Mouse (Mus musculus): ENCODE results near the gene Mtmr6. TPM values are rescaled to one million over a fixed set of nuclear protein-coding genes. Genes with fewer than 3 reads are reported as not detected.
A peak's percentile ranks its signal among the peaks of the same experiment; 100 is the strongest.

The Mtmr6 gene
- polyA plus RNA-seq, 1 experiment, result 16.8 TPM

DNA sequence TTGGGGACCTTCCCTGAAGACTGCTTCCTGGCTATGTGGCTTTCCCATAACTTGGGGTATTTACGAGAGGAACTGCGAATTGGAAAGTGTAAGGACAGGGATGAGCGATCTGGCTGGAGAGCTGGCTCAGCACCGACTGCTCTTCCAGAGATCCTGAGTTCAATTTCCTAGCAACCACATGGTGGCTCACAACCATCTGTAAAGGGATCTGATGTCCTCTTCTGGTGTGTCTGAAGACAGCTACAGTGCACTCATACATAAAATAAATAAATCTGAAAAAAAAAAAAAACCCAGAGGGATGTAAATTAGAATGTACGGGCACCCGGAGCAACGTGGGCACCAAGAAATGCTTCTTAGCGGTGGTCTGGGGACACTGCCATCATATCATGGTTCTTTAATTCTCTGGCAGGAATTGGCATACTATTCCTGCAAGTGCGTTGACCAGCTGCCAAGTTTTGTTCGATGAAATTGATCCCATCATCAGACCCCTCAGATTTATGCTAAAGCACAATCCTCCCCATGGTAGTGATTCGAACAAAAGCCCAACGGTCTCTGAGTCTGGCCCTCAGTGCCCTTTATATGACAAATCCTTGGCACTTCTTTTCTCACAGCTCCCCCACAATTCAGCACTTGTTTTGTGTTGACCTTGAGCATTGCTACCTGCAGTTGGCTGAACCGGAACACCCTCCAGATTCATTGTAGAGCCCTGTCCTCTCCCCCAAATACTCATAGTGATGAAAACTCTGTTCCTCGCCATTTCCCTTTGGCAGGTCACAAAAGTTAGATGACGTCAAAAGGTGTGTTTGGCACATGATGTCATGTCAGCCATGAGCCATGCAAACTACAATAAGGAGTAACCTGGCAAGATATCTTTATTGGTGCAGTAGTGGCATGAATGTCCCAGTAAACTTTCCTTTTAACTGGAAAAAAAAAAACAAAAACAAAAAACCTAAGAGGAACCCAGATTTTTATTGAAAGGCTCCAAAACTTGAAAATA is 12.7 kb upstream of the Mtmr6 start:
- TF ChIP-seq TCF12 (IDR thresholded peaks at IDR 0.05; ENCODE audit: insufficient read depth, poor library complexity, severe bottlenecking) (no peak), TCF3 (IDR thresholded peaks at IDR 0.05; ENCODE audit: insufficient read length, low read depth) (no peak), REST (IDR thresholded peaks at IDR 0.05; ENCODE audit: insufficient read depth, insufficient read length) (no peak), MYOD1 (IDR thresholded peaks at IDR 0.05; ENCODE audit: control insufficient read depth in 1 of 3, insufficient read length in 2 of 3, low read depth in 2 of 3) (no peak), E2F4 (IDR thresholded peaks at IDR 0.05; ENCODE audit: insufficient read depth) (no peak), POLR2A (IDR thresholded peaks at IDR 0.05; ENCODE audit: insufficient read length, low read depth) (no peak), SRF (IDR thresholded peaks at IDR 0.05; ENCODE audit: control insufficient read depth, insufficient read length, low read depth) (no peak), CEBPB (IDR thresholded peaks at IDR 0.05; ENCODE audit: insufficient read depth, poor library complexity, severe bottlenecking) (no peak), MYOG (IDR thresholded peaks at IDR 0.05; ENCODE audit: control insufficient read depth in 1 of 3, insufficient read depth in 1 of 3, insufficient read length in 2 of 3, low read depth in 2 of 3) (no peak), POLR2AphosphoS2 (IDR thresholded peaks at IDR 0.05; ENCODE audit: insufficient read length, low read depth) (no peak), MAX (IDR thresholded peaks at IDR 0.05; ENCODE audit: low read depth) (no peak), USF1 (IDR thresholded peaks at IDR 0.05; ENCODE audit: low read depth) (no peak)
- peak overlapping the region; percentile 93 for H3K4me2 ChIP-seq (ENCODE audit: low read depth)

DNA sequence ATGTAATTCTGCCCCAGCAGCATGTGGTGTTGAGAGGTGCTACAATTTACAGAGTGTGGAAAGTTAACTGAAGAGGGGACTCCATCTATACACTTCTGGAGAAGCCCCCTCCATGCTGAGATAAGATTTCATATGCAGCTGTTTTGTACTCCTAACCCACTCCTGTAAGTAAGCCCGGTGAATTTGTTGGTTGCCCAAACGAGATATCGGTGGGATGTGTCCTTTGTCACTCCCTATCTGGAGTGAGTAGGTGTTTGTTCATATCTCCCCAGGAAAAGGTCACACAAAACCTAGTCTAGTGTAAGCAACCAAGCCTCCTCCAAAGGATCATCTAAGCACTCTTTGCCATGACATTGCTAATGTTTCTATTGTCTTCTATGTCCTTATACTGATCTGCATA is 11.6 kb upstream of the Mtmr6 start:
- TF ChIP-seq MAX (IDR thresholded peaks at IDR 0.05; ENCODE audit: low read depth) (no peak), TCF12 (IDR thresholded peaks at IDR 0.05; ENCODE audit: insufficient read depth, poor library complexity, severe bottlenecking) (no peak), POLR2AphosphoS2 (IDR thresholded peaks at IDR 0.05; ENCODE audit: insufficient read length, low read depth) (no peak), USF1 (IDR thresholded peaks at IDR 0.05; ENCODE audit: low read depth) (no peak), E2F4 (IDR thresholded peaks at IDR 0.05; ENCODE audit: insufficient read depth) (no peak), MYOG (IDR thresholded peaks at IDR 0.05; ENCODE audit: control insufficient read depth in 1 of 3, insufficient read depth in 1 of 3, insufficient read length in 2 of 3, low read depth in 2 of 3) (no peak), CEBPB (IDR thresholded peaks at IDR 0.05; ENCODE audit: insufficient read depth, poor library complexity, severe bottlenecking) (no peak), MYOD1 (IDR thresholded peaks at IDR 0.05; ENCODE audit: control insufficient read depth in 1 of 3, insufficient read length in 2 of 3, low read depth in 2 of 3) (no peak), POLR2A (IDR thresholded peaks at IDR 0.05; ENCODE audit: insufficient read length, low read depth) (no peak), SRF (IDR thresholded peaks at IDR 0.05; ENCODE audit: control insufficient read depth, insufficient read length, low read depth) (no peak), TCF3 (IDR thresholded peaks at IDR 0.05; ENCODE audit: insufficient read length, low read depth) (no peak), REST (IDR thresholded peaks at IDR 0.05; ENCODE audit: insufficient read depth, insufficient read length) (no peak)

More for the DNA sequence above, 12.7 kb upstream of the Mtmr6 start:
- no peaks in the 10 kb centered on the region for H3K36me3 ChIP-seq (ENCODE audit: control insufficient read depth, insufficient read depth)
- peaks cover 38% of the 10 kb centered on the region for H3K79me2 ChIP-seq (ENCODE audit: control insufficient read depth, insufficient read depth)
- H3K27me3 ChIP-seq (ENCODE audit: control insufficient read depth, insufficient read depth, insufficient read length), result no peaks in the 10 kb centered on the region
- H3ac ChIP-seq (ENCODE audit: control insufficient read depth, insufficient read length), result peak overlapping the region; percentile 82
- H3K4me3 ChIP-seq, result peak overlapping the region; percentile 91

DNA sequence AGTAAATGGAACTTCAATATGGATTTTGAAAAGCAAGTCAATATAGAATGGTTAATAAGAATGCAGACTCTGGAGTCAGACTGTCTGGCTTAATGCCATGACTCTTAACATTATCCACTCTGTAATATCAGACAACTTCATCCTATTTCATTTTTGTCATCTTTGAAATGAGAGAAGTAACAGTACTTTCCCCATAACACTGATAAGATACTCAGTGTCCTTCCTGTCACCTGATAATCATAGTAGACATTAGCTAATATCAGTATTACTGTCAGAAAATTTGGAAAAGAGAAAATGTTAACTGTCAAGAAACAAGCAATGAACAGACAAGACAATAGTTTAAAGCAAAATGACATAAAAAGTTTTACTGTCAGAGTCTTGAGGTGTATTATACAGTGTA is 10.3 kb upstream of the Mtmr6 start:
- Histone ChIP-seq H3K27me3 (ENCODE audit: control insufficient read depth, insufficient read depth, insufficient read length) (no peaks in the 10 kb centered on the region), H3ac (ENCODE audit: control insufficient read depth, insufficient read length) (no peak overlapping the region), H3K4me3 (no peak overlapping the region), H3K36me3 (ENCODE audit: control insufficient read depth, insufficient read depth) (no peaks in the 10 kb centered on the region), H3K79me2 (ENCODE audit: control insufficient read depth, insufficient read depth) (peaks cover 14% of the 10 kb centered on the region), H3K4me2 (ENCODE audit: low read depth) (no peak overlapping the region)
- no peak for TF ChIP-seq CEBPB (IDR thresholded peaks at IDR 0.05; ENCODE audit: insufficient read depth, poor library complexity, severe bottlenecking)
- no peak for TF ChIP-seq POLR2A (IDR thresholded peaks at IDR 0.05; ENCODE audit: insufficient read length, low read depth)
- no peak for TF ChIP-seq POLR2AphosphoS2 (IDR thresholded peaks at IDR 0.05; ENCODE audit: insufficient read length, low read depth)
- no peak for TF ChIP-seq TCF3 (IDR thresholded peaks at IDR 0.05; ENCODE audit: insufficient read length, low read depth)
- no peak for TF ChIP-seq USF1 (IDR thresholded peaks at IDR 0.05; ENCODE audit: low read depth)
- no peak for TF ChIP-seq E2F4 (IDR thresholded peaks at IDR 0.05; ENCODE audit: insufficient read depth)
- no peak for TF ChIP-seq MAX (IDR thresholded peaks at IDR 0.05; ENCODE audit: low read depth)
- no peak for TF ChIP-seq REST (IDR thresholded peaks at IDR 0.05; ENCODE audit: insufficient read depth, insufficient read length)
- no peak for TF ChIP-seq MYOD1 (IDR thresholded peaks at IDR 0.05; ENCODE audit: control insufficient read depth in 1 of 3, insufficient read length in 2 of 3, low read depth in 2 of 3)
- no peak for TF ChIP-seq TCF12 (IDR thresholded peaks at IDR 0.05; ENCODE audit: insufficient read depth, poor library complexity, severe bottlenecking)
- no peak for TF ChIP-seq MYOG (IDR thresholded peaks at IDR 0.05; ENCODE audit: control insufficient read depth in 1 of 3, insufficient read depth in 1 of 3, insufficient read length in 2 of 3, low read depth in 2 of 3)
- TF ChIP-seq SRF (IDR thresholded peaks at IDR 0.05; ENCODE audit: control insufficient read depth, insufficient read length, low read depth), result no peak

More for the DNA sequence above, 11.6 kb upstream of the Mtmr6 start:
- no peak overlapping the region for H3K4me3 ChIP-seq
- H3K36me3 ChIP-seq (ENCODE audit: control insufficient read depth, insufficient read depth), result no peaks in the 10 kb centered on the region
- no peaks in the 10 kb centered on the region for H3K27me3 ChIP-seq (ENCODE audit: control insufficient read depth, insufficient read depth, insufficient read length)
- H3K4me2 ChIP-seq (ENCODE audit: low read depth), result no peak overlapping the region
- no peak overlapping the region for H3ac ChIP-seq (ENCODE audit: control insufficient read depth, insufficient read length)
- peaks cover 27% of the 10 kb centered on the region for H3K79me2 ChIP-seq (ENCODE audit: control insufficient read depth, insufficient read depth)

DNA sequence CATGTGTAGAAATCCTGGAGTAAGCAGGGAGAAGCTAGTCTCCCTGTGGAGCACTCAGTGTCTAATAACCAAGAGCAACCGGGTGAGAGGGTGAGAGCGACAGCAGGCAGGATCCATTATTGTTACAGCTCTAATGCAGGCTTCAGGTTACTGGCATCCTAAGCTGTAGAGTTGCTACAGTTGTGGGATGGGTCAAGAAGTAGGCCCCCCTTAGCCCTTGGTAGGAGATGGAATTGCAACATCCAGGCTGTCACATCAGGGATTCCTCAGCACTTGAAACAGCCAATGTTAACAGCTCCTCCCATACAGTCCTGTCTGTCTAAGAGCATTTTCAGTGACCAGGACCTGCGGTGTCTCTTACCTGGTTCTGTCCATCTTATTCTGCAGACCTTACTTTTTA is 8.7 kb upstream of the Mtmr6 start:
- no peak overlapping the region for H3ac ChIP-seq (ENCODE audit: control insufficient read depth, insufficient read length)
- H3K4me3 ChIP-seq, result no peak overlapping the region
- H3K36me3 ChIP-seq (ENCODE audit: control insufficient read depth, insufficient read depth), result no peaks in the 10 kb centered on the region
- no peak overlapping the region for H3K4me2 ChIP-seq (ENCODE audit: low read depth)
- TF ChIP-seq SRF (IDR thresholded peaks at IDR 0.05; ENCODE audit: control insufficient read depth, insufficient read length, low read depth), result no peak
- TF ChIP-seq CEBPB (IDR thresholded peaks at IDR 0.05; ENCODE audit: insufficient read depth, poor library complexity, severe bottlenecking), result no peak
- TF ChIP-seq POLR2AphosphoS2 (IDR thresholded peaks at IDR 0.05; ENCODE audit: insufficient read length, low read depth), result no peak
- TF ChIP-seq POLR2A (IDR thresholded peaks at IDR 0.05; ENCODE audit: insufficient read length, low read depth), result no peak
- TF ChIP-seq MYOG (IDR thresholded peaks at IDR 0.05; ENCODE audit: control insufficient read depth in 1 of 3, insufficient read depth in 1 of 3, insufficient read length in 2 of 3, low read depth in 2 of 3), result no peak
- TF ChIP-seq TCF3 (IDR thresholded peaks at IDR 0.05; ENCODE audit: insufficient read length, low read depth), result no peak
- TF ChIP-seq E2F4 (IDR thresholded peaks at IDR 0.05; ENCODE audit: insufficient read depth), result no peak
- no peak for TF ChIP-seq USF1 (IDR thresholded peaks at IDR 0.05; ENCODE audit: low read depth)
- TF ChIP-seq REST (IDR thresholded peaks at IDR 0.05; ENCODE audit: insufficient read depth, insufficient read length), result no peak
- no peak for TF ChIP-seq MYOD1 (IDR thresholded peaks at IDR 0.05; ENCODE audit: control insufficient read depth in 1 of 3, insufficient read length in 2 of 3, low read depth in 2 of 3)
- TF ChIP-seq TCF12 (IDR thresholded peaks at IDR 0.05; ENCODE audit: insufficient read depth, poor library complexity, severe bottlenecking), result no peak
- no peak for TF ChIP-seq MAX (IDR thresholded peaks at IDR 0.05; ENCODE audit: low read depth)
- no peaks in the 10 kb centered on the region for H3K27me3 ChIP-seq (ENCODE audit: control insufficient read depth, insufficient read depth, insufficient read length)
- no peaks in the 10 kb centered on the region for H3K79me2 ChIP-seq (ENCODE audit: control insufficient read depth, insufficient read depth)
